Mouse (Mus musculus) cerebellum, adult 2 months (tissue): ENCODE results near the gene Pepd. TPM values are rescaled to one million over a fixed set of nuclear protein-coding genes. Genes with fewer than 3 reads are reported as not detected.
A peak's percentile ranks its signal among the peaks of the same experiment; 100 is the strongest.

ENCODE experiments used
- DNase-seq, 2 experiments: peaks; one replicate each; pipeline ENCODE4 v3.0.0; 2021
- H3K27ac ChIP-seq: fragments of 200-500 bp; 2 replicates; pipeline ENCODE4 v1.5.1; 2012; ENCODE audit warnings: low read length, control low read depth, inconsistent platforms; ENCODE audit not compliant: insufficient read depth
- H3K27me3 ChIP-seq: fragments of 200-500 bp; 2 replicates; pipeline ENCODE4 v1.6.1; 2012; ENCODE audit warnings: inconsistent platforms, mild to moderate bottlenecking, low read length, moderate library complexity; ENCODE audit not compliant: control insufficient read depth, insufficient read depth
- H3K4me1 ChIP-seq: fragments of 200-500 bp; 2 replicates; pipeline ENCODE4 v1.6.1; 2011; ENCODE audit warnings: low read length; ENCODE audit not compliant: control insufficient read depth, insufficient read depth
- H3K4me3 ChIP-seq: fragments of 200-500 bp; replicated peaks from 2 replicates; pipeline ENCODE3; 2011; ENCODE audit warnings: mild to moderate bottlenecking, low read depth, low read length, control low read depth; ENCODE audit not compliant: insufficient read depth
- CTCF ChIP-seq: fragments of 200-500 bp; IDR thresholded peaks from 2 replicates; pipeline ENCODE4 v1.5.1; 2011; ENCODE audit warnings: low read depth, mild to moderate bottlenecking, control low read depth, low read length, moderate library complexity, borderline replicate concordance; ENCODE audit not compliant: insufficient read depth
- POLR2A ChIP-seq: fragments of 200-500 bp; IDR thresholded peaks from 2 replicates; pipeline ENCODE4 v1.6.1; 2011; ENCODE audit warnings: low read length, control low read depth, borderline replicate concordance; ENCODE audit not compliant: insufficient read depth
- WGBS: fragments of 180-500 bp; shearing (Covaris S2); methylation state at CpG from one replicate; pipeline ENCODE4 v1.1.7; 2018; 5-methylcytosine and 5-hydroxymethylcytosine counted together
- polyA plus RNA-seq: library from polyadenylated mRNA; depleted of rRNA; stranded (reverse); fragments of >200 nt; gene quantifications from 2 replicates; pipeline ENCODE4 v1.2.3, GENCODE M21; 2012; rRNA removed

Gene Pepd
- 55.1 and 58.7 TPM in 2 replicates for polyA plus RNA-seq

DNA sequence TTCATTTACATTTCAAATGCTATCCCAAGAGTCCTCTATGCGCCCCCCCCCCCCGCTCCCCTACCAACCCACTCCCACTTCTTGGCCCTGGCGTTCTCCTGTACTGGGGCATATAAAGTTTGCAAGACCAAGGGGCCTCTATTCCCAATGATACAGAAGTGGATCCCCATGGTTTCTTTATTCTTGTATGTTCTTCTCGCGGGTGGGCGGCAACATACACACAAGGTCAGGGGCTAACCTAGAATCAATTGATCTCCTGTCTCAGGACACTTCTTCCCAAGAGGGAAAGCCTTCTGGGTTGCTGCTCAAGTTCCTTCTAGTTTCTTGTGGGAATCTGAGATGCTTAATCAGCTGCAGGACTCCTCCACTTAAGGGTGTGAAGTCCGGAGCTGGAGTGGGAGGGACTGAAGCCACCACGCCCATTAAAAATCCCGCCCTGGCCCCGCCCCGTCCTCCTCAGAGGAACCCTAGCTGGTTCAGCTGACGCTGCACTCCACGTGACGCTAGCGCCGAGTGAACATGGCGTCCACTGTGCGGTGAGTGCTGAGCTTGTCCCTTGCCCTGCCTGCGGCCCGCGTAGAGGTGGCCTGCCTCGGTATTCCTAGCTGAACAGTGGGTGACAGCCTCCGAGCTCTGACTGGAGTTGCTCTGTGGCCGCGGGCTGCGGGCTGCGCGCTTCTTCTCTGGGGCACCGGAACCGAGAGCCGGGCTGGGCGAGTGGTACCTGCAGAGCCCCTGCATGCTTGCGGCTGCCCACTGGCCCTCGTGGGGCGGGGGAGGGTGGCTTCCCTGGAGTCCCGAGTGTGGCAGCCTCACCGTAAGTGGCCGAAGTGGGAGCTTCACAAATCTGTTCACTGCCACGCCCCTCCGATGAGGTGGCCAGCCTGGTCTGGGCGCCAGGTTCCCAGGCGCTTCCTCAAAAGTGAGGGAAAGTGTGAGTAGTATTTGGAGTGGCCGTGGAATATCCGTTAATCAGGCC is at the start of gene Pepd:
Gene Pepd (plus strand): TSS at position 461 of the 979 bp plus-strand sequence.
- peak within 1 kb of the TSS; percentile 93 for H3K4me3 ChIP-seq
- H3K4me1 ChIP-seq, result no peaks in the 10 kb centered on the region
- no peak within 1 kb of the TSS for H3K27ac ChIP-seq
- 5% methylated on average over 44 of the region's 44 CpGs for WGBS
- no peaks in the 10 kb centered on the region for H3K27me3 ChIP-seq
- TF ChIP-seq POLR2A, result peak; percentile 79
- TF ChIP-seq CTCF, result no peak
- DNase-seq, result peak; percentile 74 to 75

DNA sequence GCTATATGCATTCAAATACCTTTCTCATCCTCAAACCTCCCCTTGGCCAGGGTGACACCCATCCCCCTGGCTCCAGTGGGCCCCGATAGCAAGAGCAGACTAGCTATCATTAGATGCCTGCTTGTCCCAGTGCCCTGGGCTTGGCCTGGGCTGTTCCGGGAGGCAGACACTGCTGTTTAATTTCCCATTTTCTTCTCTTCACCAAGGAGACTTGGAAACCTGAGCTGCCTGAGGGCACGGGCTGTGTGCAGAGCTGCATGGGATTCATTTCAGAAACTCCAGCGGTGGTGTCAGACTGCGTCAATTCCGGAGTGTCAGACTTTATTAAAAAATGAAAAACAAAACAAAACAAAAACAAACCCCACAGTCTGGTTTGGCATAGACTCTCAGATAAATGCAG is 44.9 kb upstream of the Pepd start:
- TF ChIP-seq CTCF (no peak), POLR2A (no peak)
- H3K4me1 ChIP-seq, result no peaks in the 10 kb centered on the region
- no peaks in the 10 kb centered on the region for H3K27me3 ChIP-seq
- 55% methylated on average over 6 of the region's 6 CpGs for WGBS
- no peak for DNase-seq
- H3K27ac ChIP-seq, result no peak overlapping the region
- H3K4me3 ChIP-seq, result no peak overlapping the region

DNA sequence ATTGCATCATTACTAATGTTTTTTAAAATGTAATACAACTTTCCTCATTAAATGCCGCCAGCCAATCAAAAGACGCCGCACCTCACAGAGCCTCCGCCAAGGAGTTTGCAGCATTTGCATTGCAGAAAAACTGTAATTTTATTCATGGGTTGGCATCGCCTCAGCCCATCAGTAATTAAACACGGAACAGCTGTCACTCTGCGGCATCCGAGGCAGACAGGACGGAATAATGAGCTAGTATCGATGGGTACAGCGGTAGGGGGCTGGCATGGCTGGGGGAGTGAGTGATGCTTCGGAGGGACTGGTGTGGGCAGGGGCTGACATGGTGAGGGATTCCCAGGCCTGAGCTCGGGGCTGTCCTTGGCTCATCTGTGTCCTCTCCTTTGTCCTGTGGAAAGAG is 42.5 kb upstream of the Pepd start:
- DNase-seq, result no peak
- 9% methylated on average over 13 of the region's 13 CpGs for WGBS
- H3K27ac ChIP-seq, result no peak overlapping the region

DNA sequence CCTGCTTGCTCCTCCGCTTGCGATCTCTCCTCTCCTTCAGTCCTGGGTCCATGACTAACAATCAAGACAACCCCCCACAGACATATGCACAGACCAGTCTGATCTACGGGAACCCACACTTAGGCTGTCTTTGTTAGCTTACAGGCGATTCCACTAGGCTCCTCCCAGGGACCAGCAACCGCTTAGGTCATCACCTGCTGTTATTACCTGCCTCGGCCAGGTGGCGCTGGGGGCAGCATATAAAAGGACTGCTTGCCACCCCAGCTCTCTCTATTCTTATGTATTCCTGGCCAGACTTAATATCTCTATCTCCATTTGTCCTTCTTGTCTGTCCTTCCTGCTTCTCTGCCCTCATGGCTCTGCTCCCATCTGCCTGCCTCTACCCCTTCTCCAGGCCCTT is 35.4 kb upstream of the Pepd start:
- Histone ChIP-seq H3K27me3 (no peaks in the 10 kb centered on the region), H3K4me1 (no peaks in the 10 kb centered on the region), H3K4me3 (no peak overlapping the region), H3K27ac (no peak overlapping the region)
- DNase-seq, result no peak
- 68% methylated on average over 7 of the region's 7 CpGs for WGBS
- TF ChIP-seq CTCF (no peak), POLR2A (no peak)

More for the DNA sequence above, 42.5 kb upstream of the Pepd start:
- Histone ChIP-seq H3K4me1 (no peaks in the 10 kb centered on the region), H3K27me3 (no peaks in the 10 kb centered on the region), H3K4me3 (no peak overlapping the region)
- no peak for TF ChIP-seq CTCF
- TF ChIP-seq POLR2A, result no peak

DNA sequence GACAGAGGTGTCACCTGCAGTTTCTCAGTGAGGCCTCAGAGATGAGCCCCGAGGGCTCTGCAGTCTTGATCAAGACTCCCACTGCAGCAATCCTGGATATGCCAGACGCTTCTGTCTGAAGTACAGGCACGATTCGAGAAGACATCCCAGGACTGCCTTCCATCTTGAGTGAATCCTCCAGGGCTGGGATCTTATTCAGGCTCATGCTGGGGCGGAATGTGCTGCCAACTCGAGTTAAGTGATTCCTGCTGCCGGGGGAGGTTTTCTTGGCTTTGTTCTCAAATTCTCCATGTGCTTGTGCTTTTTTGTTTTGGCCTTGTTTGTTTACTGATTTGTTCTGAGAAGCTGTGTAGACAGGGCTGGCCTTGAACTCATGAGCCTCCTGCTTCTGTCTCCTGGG is 34.4 kb upstream of the Pepd start:
- Histone ChIP-seq H3K4me3 (no peak overlapping the region), H3K4me1 (no peaks in the 10 kb centered on the region), H3K27ac (no peak overlapping the region), H3K27me3 (no peaks in the 10 kb centered on the region)
- no peak for TF ChIP-seq CTCF
- no peak for TF ChIP-seq POLR2A
- peak in 1 of 2 experiments; percentile 3 for DNase-seq
- WGBS, result 9% methylated on average over 7 of the region's 7 CpGs

DNA sequence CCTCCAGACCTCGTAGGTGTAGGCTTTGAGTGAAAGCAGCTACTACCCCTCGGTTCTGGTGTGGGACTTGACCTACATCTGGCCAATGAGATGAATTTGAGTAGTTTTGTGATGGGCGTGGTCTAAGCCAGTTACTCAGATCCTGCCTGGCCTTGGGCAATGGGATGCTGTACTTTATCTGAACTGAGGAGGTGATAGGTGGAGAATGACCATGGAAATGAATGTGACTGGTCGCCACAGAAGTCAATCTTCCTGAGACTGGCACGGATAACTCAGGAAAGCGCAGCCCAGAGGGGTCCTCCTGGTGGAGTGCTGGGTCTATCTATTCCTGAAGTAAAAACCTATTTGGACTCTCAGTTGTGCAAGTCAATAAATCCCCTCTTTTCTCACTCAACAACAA is 23.7 kb upstream of the Pepd start:
- no peaks in the 10 kb centered on the region for H3K27me3 ChIP-seq
- TF ChIP-seq CTCF (no peak), POLR2A (no peak)
- WGBS, result 77% methylated on average over 6 of the region's 6 CpGs
- no peaks in the 10 kb centered on the region for H3K4me1 ChIP-seq
- no peak overlapping the region for H3K4me3 ChIP-seq
- H3K27ac ChIP-seq, result no peak overlapping the region
- no peak for DNase-seq

DNA sequence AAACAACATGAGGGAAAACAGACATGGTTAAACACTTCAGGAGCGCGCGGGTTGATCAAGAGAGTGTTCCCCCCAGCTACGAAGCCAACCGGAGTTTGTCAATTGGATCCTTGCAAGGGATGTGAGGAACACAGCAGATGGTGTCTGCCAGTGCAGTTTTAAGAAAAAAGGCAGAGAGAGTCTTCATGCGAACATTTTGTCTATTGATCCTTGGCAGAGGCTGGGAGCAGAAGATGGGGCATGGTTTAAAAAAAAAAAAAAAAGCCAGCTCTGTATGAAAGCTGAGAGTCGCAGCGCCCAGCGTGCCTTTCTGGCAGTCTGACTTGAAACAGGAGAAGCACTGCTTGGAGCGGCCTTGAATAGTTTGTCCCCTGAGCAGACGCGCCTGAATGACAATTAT is 23.3 kb upstream of the Pepd start:
- no peak for DNase-seq
- no peak overlapping the region for H3K4me3 ChIP-seq
- TF ChIP-seq CTCF (no peak), POLR2A (no peak)
- WGBS, result 34% methylated on average over 12 of the region's 12 CpGs
- H3K27me3 ChIP-seq, result no peaks in the 10 kb centered on the region
- H3K4me1 ChIP-seq, result no peaks in the 10 kb centered on the region
- H3K27ac ChIP-seq, result no peak overlapping the region

DNA sequence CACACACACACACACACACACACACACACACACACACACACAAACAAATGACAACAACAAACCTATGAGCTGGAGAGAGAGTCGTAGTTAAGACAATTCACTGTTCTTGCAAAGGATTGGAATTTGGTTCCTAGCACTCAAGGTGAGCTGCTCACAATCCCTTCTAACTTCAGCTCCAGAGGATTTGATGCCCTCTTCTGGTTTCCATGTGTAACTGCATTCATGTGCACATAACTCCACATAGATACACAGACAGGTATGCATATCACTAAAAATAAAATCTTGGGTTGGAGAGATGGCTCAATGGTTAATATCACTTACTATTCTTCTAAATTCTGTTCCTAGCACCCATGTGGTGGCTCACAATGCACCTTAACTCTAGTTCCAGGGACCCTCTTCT is 19.3 kb upstream of the Pepd start:
- Histone ChIP-seq H3K27me3 (no peaks in the 10 kb centered on the region), H3K4me1 (no peaks in the 10 kb centered on the region), H3K27ac (no peak overlapping the region), H3K4me3 (no peak overlapping the region)
- TF ChIP-seq CTCF (no peak), POLR2A (no peak)
- WGBS, result 100% methylated on average over 1 of the region's 1 CpGs
- DNase-seq, result no peak
